Mouse (Mus musculus): ENCODE results near the gene Gm5148. TPM values are rescaled to one million over a fixed set of nuclear protein-coding genes. Genes with fewer than 3 reads are reported as not detected.

Gene Gm5148
- total and polyA plus RNA-seq, 3 experiments, result 1.0 to 147 TPM; not detected in 1

GRCm38 (mm10) chr3:37687158-37687980, 36.9 kb downstream of the Gm5148 start:
- no peaks in the 10 kb centered on the region for H3K9me3 ChIP-seq (replicated peaks; ENCODE audit: insufficient read depth, low read length)
- H3K79me2 ChIP-seq (ENCODE audit: control insufficient read depth, insufficient read depth, low read length, poor library complexity), result no peaks in the 10 kb centered on the region
- no peak overlapping the region for H3K9ac ChIP-seq (ENCODE audit: control insufficient read depth, low read depth, low read length, poor library complexity, severe bottlenecking)
- TF ChIP-seq CHD1 (IDR thresholded peaks at IDR 0.05; ENCODE audit: low read depth, low read length) (no peak), NRF1 (IDR thresholded peaks at IDR 0.05; ENCODE audit: insufficient read depth, low read depth, low read length, poor library complexity, severe bottlenecking) (no peak), POLR2AphosphoS5 (IDR thresholded peaks at IDR 0.05; ENCODE audit: borderline replicate concordance, low read depth, low read length) (no peak), GABPA (IDR thresholded peaks at IDR 0.05; ENCODE audit: low read depth, low read length) (no peak), E2F4 (IDR thresholded peaks at IDR 0.05; ENCODE audit: borderline replicate concordance, low read depth, low read length) (no peak), ETS1 (IDR thresholded peaks at IDR 0.05; ENCODE audit: low read depth, low read length) (no peak), ZC3H11A (IDR thresholded peaks at IDR 0.05; ENCODE audit: low read depth, low read length) (no peak), TBP (IDR thresholded peaks at IDR 0.05; ENCODE audit: low read depth, low read length) (no peak), MYC (IDR thresholded peaks at IDR 0.05; ENCODE audit: low read depth, low read length) (no peak)
- H3K27ac ChIP-seq (ENCODE audit: control insufficient read depth, low read depth, low read length), result no peak overlapping the region
- no peak for DNase-seq (ENCODE audit: low read depth, low spot score)
- no peaks in the 10 kb centered on the region for H3K27me3 ChIP-seq (ENCODE audit: control insufficient read depth in 1 of 2, insufficient read depth in 2 of 2, low read length in 2 of 2)
- H3K4me1 ChIP-seq (ENCODE audit: control insufficient read depth in 1 of 2, insufficient read depth in 2 of 2, low read length in 2 of 2), result peaks cover 4 to 10% of the 10 kb centered on the region in 2 experiments; a peak in 3 of 4 replicates
- no peak overlapping the region for H3K4me3 ChIP-seq (ENCODE audit: control insufficient read depth in 1 of 2, insufficient read depth in 1 of 2, low read depth in 2 of 2, low read length in 2 of 2)
- peaks cover 2 to 6% of the 10 kb centered on the region in 2 experiments; a peak in 3 of 4 replicates for H3K36me3 ChIP-seq (ENCODE audit: control insufficient read depth in 1 of 2, insufficient read depth in 2 of 2, low read length in 2 of 2)

- H3K4me1 ChIP-seq (ENCODE audit: control insufficient read depth in 1 of 2, insufficient read depth in 2 of 2, low read length in 2 of 2), result peaks cover 2 to 8% of the 10 kb centered on the region in 2 experiments; a peak in 3 of 4 replicates
- DNase-seq (ENCODE audit: low read depth, low spot score), result no peak
- no peak overlapping the region for H3K4me3 ChIP-seq (ENCODE audit: control insufficient read depth in 1 of 2, insufficient read depth in 1 of 2, low read depth in 2 of 2, low read length in 2 of 2)
- H3K27ac ChIP-seq (ENCODE audit: control insufficient read depth, low read depth, low read length), result no peak overlapping the region
- no peak overlapping the region for H3K9ac ChIP-seq (ENCODE audit: control insufficient read depth, low read depth, low read length, poor library complexity, severe bottlenecking)
- no peaks in the 10 kb centered on the region for H3K9me3 ChIP-seq (replicated peaks; ENCODE audit: insufficient read depth, low read length)
- TF ChIP-seq ETS1 (IDR thresholded peaks at IDR 0.05; ENCODE audit: low read depth, low read length) (no peak), CTCF (IDR thresholded peaks at IDR 0.05 in 2 of 3, conservative IDR thresholded peaks at IDR 0.05 in 1 of 3; ENCODE audit: control insufficient read depth in 1 of 3, insufficient read depth in 1 of 3, low read depth in 2 of 3, low read length in 3 of 3, poor library complexity in 1 of 3, severe bottlenecking in 1 of 3) (no peak), KAT2A (conservative IDR thresholded peaks at IDR 0.05; ENCODE audit: low read depth, low read length) (no peak), HCFC1 (IDR thresholded peaks at IDR 0.05; ENCODE audit: low read depth, low read length) (no peak), MAX (IDR thresholded peaks at IDR 0.05; ENCODE audit: low read length) (no peak), BHLHE40 (IDR thresholded peaks at IDR 0.05; ENCODE audit: borderline replicate concordance, low read depth, low read length) (no peak), ZMIZ1 (IDR thresholded peaks at IDR 0.05; ENCODE audit: low read depth, low read length) (no peak), NRF1 (IDR thresholded peaks at IDR 0.05; ENCODE audit: insufficient read depth, low read depth, low read length, poor library complexity, severe bottlenecking) (no peak), CHD2 (IDR thresholded peaks at IDR 0.05; ENCODE audit: low read length) (no peak), TBP (IDR thresholded peaks at IDR 0.05; ENCODE audit: low read depth, low read length) (no peak), POLR2AphosphoS2 (IDR thresholded peaks at IDR 0.05; ENCODE audit: low read length) (no peak), MEF2A (IDR thresholded peaks at IDR 0.05; ENCODE audit: extremely low read depth, insufficient replicate concordance, low read depth, low read length, poor library complexity, severe bottlenecking) (no peak), NELFE (IDR thresholded peaks at IDR 0.05; ENCODE audit: low read depth, low read length) (no peak), USF2 (IDR thresholded peaks at IDR 0.05; ENCODE audit: borderline replicate concordance in 1 of 2, insufficient read depth in 1 of 2, low read depth in 1 of 2, low read length in 2 of 2) (no peak)
- H3K27me3 ChIP-seq (ENCODE audit: control insufficient read depth in 1 of 2, insufficient read depth in 2 of 2, low read length in 2 of 2), result no peaks in the 10 kb centered on the region
- peaks cover 2 to 4% of the 10 kb centered on the region in 2 experiments; a peak in 3 of 4 replicates for H3K36me3 ChIP-seq (ENCODE audit: control insufficient read depth in 1 of 2, insufficient read depth in 2 of 2, low read length in 2 of 2)
- H3K79me2 ChIP-seq (ENCODE audit: control insufficient read depth, insufficient read depth, low read length, poor library complexity), result no peaks in the 10 kb centered on the region
These were observed 37.5 kb downstream of the Gm5148 start for GRCm38 (mm10) chr3:37686751-37687150.

All from MEL (cell line).